Mouse (Mus musculus): ENCODE results near the gene Fgf8. TPM values are rescaled to one million over a fixed set of nuclear protein-coding genes. Genes with fewer than 3 reads are reported as not detected.

Fgf8 gene
- polyA plus RNA-seq, 1 experiment = 0.26 TPM

DNA sequence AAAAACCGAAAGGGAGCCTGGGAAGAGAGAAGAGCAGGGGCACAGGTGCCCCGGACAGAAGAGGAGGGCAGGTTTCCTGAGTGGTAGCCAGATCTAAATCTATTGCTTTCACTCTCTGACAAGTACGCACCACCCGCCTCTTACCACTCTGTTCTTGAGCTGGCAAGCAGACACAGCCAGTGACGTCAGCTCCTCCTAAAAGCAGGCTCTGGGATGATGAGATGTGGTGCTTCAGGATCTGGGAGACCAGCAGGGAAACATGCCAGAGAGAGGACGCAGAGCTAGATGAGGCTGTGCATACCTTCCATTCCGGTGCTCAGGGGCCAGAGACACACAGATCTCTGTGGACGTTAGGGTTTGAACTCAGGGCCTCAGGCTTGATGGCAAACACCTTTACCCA, 50.5 kb downstream of the Fgf8 start:
- Histone ChIP-seq H3K27me3 (ENCODE audit: control insufficient read depth, insufficient read depth, low read length) (no peaks in the 10 kb centered on the region), H3K4me3 (ENCODE audit: control insufficient read depth, insufficient read depth, low read length) (no peak overlapping the region), H3K4me1 (replicated peaks; ENCODE audit: control insufficient read depth, insufficient read depth, low read length) (no peaks in the 10 kb centered on the region), H3K27ac (ENCODE audit: control insufficient read depth, insufficient read depth, low read length) (no peak overlapping the region), H3K36me3 (ENCODE audit: control insufficient read depth, insufficient read depth, low read length) (no peaks in the 10 kb centered on the region)
- 92% methylated on average over 8 of the region's 8 CpGs for WGBS
- DNase-seq = no peak
- no peak for TF ChIP-seq POLR2A (IDR thresholded peaks at IDR 0.05; ENCODE audit: control insufficient read depth, extremely low read depth, insufficient read depth, low read length, poor library complexity)

DNA sequence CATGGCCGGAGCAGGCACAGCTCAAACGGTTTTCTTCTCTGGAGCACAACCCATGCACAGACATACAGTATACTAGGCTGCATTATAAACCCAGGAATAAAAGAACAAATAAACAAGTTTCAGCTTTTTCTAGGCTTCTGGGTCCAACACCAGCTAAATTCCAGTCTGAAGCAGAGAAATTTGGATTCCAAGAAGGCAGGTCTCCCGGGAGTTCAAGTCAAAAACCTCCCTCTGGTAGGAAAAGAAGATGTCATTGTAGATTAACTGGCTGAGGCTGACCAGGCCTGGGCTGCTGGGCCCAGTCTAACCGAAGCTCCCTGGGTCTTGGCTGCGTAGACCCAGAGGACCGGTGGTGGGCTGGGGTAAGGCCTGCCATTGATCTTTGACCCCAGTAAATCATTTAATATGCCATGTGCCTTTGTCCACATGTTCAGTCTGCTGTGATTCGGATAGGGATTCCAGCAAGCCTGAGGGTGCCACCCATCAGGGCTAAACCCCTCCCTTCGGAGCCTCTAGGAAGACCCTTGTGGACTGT, 51.6 kb downstream of the Fgf8 start:
- Histone ChIP-seq H3K27ac (ENCODE audit: control insufficient read depth, insufficient read depth, low read length) (no peak overlapping the region), H3K4me1 (replicated peaks; ENCODE audit: control insufficient read depth, insufficient read depth, low read length) (no peaks in the 10 kb centered on the region), H3K36me3 (ENCODE audit: control insufficient read depth, insufficient read depth, low read length) (no peaks in the 10 kb centered on the region), H3K27me3 (ENCODE audit: control insufficient read depth, insufficient read depth, low read length) (no peaks in the 10 kb centered on the region), H3K4me3 (ENCODE audit: control insufficient read depth, insufficient read depth, low read length) (no peak overlapping the region)
- TF ChIP-seq POLR2A (IDR thresholded peaks at IDR 0.05; ENCODE audit: control insufficient read depth, extremely low read depth, insufficient read depth, low read length, poor library complexity) (no peak), CTCF (IDR thresholded peaks at IDR 0.05; ENCODE audit: borderline replicate concordance, control insufficient read depth, extremely low read depth, insufficient read depth, low read length, poor library complexity) (no peak)
- no peak for DNase-seq
- 93% methylated on average over 8 of the region's 8 CpGs for WGBS

GRCm38 (mm10) chr19:45687001-45687400, 55.7 kb downstream of the Fgf8 start:
- WGBS = 87% methylated on average over 4 of the region's 4 CpGs
- no peak for DNase-seq
- no peak overlapping the region for H3K4me3 ChIP-seq (ENCODE audit: control insufficient read depth, insufficient read depth, low read length)

More at GRCm38 (mm10) chr19:45687001-45687400, 55.7 kb downstream of the Fgf8 start:
- H3K36me3 ChIP-seq (ENCODE audit: control insufficient read depth, insufficient read depth, low read length) = no peaks in the 10 kb centered on the region
- no peaks in the 10 kb centered on the region for H3K27me3 ChIP-seq (ENCODE audit: control insufficient read depth, insufficient read depth, low read length)
- no peak for TF ChIP-seq CTCF (IDR thresholded peaks at IDR 0.05; ENCODE audit: borderline replicate concordance, control insufficient read depth, extremely low read depth, insufficient read depth, low read length, poor library complexity)
- no peak for TF ChIP-seq POLR2A (IDR thresholded peaks at IDR 0.05; ENCODE audit: control insufficient read depth, extremely low read depth, insufficient read depth, low read length, poor library complexity)
- H3K27ac ChIP-seq (ENCODE audit: control insufficient read depth, insufficient read depth, low read length) = no peak overlapping the region
- H3K4me1 ChIP-seq (replicated peaks; ENCODE audit: control insufficient read depth, insufficient read depth, low read length) = peaks cover 15% of the 10 kb centered on the region

Other genes with a start within 250 kb of the Fgf8 start
- gene Poll, start 182.4 kb downstream of the Fgf8 start, polyA plus RNA-seq (2012; rRNA removed) = 6.7 and 6.8 TPM in 2 replicates
- 11.9 and 14.6 TPM in 2 replicates for gene Gm17018, start 182.3 kb downstream of the Fgf8 start, polyA plus RNA-seq (2012; rRNA removed)
- gene Fbxw4, start 82.6 kb downstream of the Fgf8 start, polyA plus RNA-seq (2012; rRNA removed) = 135 and 145 TPM in 2 replicates
- gene Npm3, start 6.7 kb upstream of the Fgf8 start, polyA plus RNA-seq (2012; rRNA removed) = 146 and 167 TPM in 2 replicates
- gene Mgea5, start 40.9 kb upstream of the Fgf8 start, polyA plus RNA-seq (2012; rRNA removed) = 71.2 and 74.2 TPM in 2 replicates
- 4.6 and 13.5 TPM in 2 replicates for gene Kcnip2, start 73.1 kb upstream of the Fgf8 start, polyA plus RNA-seq (2012; rRNA removed)

Data from thymus, adult 2 months (tissue).